Mouse (Mus musculus) spleen, adult 2 months (tissue): Measurements from ENCODE around the gene Cacna1i. TPM values are rescaled to one million over a fixed set of nuclear protein-coding genes. Genes with fewer than 3 reads are reported as not detected.

Experiments used
- DNase-seq, 2 experiments: peaks; one replicate each; pipeline versions ENCODE4 v3.0.0 to v3.0.0-alpha.2; 2012 to 2021; ENCODE audit warnings: low spot score in 2 of 2, low read depth in 1 of 2
- H3K27ac ChIP-seq: fragments of 200-500 bp; 2 replicates; pipeline ENCODE4 v1.5.1; 2012; ENCODE audit warnings: low read length, inconsistent platforms; ENCODE audit not compliant: insufficient read depth
- H3K27me3 ChIP-seq: fragments of 200-500 bp; 2 replicates; pipeline ENCODE4 v1.6.1; 2012; ENCODE audit warnings: mild to moderate bottlenecking, moderate library complexity, low read length, inconsistent platforms; ENCODE audit not compliant: control insufficient read depth, insufficient read depth
- H3K36me3 ChIP-seq: fragments of 200-500 bp; 2 replicates; pipeline ENCODE4 v1.6.1; 2012; ENCODE audit warnings: mild to moderate bottlenecking, low read length, inconsistent platforms; ENCODE audit not compliant: control insufficient read depth, insufficient read depth
- H3K4me1 ChIP-seq: fragments of 200-500 bp; 2 replicates; pipeline ENCODE4 v1.6.1; 2011; ENCODE audit warnings: inconsistent platforms; ENCODE audit not compliant: control insufficient read depth, insufficient read depth, insufficient read length
- H3K4me3 ChIP-seq: fragments of 200-500 bp; 2 replicates; pipeline ENCODE4 v1.5.1; 2011; ENCODE audit warnings: mild to moderate bottlenecking, inconsistent platforms; ENCODE audit not compliant: insufficient read depth, insufficient read length; ENCODE audit errors: extremely low read depth
- CTCF ChIP-seq: fragments of 200-500 bp; IDR thresholded peaks from 2 replicates; pipeline ENCODE4 v1.5.1; 2011; ENCODE audit warnings: mild to moderate bottlenecking, inconsistent platforms; ENCODE audit not compliant: insufficient read depth, insufficient read length, insufficient replicate concordance; ENCODE audit errors: extremely low read depth
- POLR2A ChIP-seq: fragments of 200-500 bp; IDR thresholded peaks from 2 replicates; pipeline ENCODE4 v1.6.1; 2011; ENCODE audit warnings: low read depth, low read length, inconsistent platforms
- WGBS: fragments of 180-500 bp; shearing (Covaris S2); methylation state at CpG from one replicate; pipeline ENCODE4 v1.1.7; 2018; 5-methylcytosine and 5-hydroxymethylcytosine counted together
- polyA plus RNA-seq: library from polyadenylated mRNA; depleted of rRNA; stranded (reverse); fragments of >200 nt; gene quantifications from 2 replicates; pipeline ENCODE4 v1.2.3, GENCODE M21; 2012

Gene Cacna1i
- polyA plus RNA-seq, 1 experiment, result 18.9 TPM

DNA sequence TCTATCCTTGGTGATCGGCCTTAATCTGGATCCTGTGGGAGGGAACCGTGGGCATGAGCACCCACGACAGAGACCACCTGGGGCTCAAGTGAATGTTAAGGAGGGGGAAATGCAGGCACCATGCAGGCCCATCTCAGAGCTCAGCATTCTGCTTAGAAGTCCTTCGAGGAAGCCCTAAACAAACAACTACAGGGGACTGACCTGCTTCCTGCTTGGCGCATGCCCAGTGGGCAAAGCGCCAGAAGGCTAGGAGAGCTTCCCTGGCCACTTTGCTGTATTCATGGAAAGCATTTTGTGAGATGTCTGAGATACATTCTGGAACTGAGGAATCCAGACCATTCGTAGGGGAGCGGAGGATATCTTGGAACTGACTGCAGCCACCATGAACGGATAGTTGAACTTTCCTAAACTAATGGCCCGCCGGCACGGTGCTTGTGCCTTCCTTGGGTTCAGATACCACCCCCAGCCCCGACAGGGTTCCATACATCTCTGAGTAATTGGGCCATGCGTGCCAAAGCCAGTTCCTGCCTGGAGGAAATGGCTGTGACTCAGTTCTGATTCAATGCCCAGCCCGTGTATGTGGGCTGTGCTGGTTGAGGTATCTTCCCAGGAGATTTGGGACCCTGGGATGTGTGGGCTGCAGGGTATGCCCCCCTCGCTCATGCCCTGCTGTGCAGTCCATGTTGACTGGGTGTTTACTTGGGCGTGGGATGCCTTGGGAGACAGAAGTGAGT, 127.1 kb downstream of the Cacna1i start:
- 75% methylated on average over 17 of the region's 17 CpGs for WGBS
- no peak overlapping the region for H3K27ac ChIP-seq
- H3K27me3 ChIP-seq, result no peaks in the 10 kb centered on the region
- no peak for TF ChIP-seq CTCF
- no peak for TF ChIP-seq POLR2A
- no peaks in the 10 kb centered on the region for H3K4me1 ChIP-seq
- no peak for DNase-seq
- H3K36me3 ChIP-seq, result no peaks in the 10 kb centered on the region
- no peak overlapping the region for H3K4me3 ChIP-seq

DNA sequence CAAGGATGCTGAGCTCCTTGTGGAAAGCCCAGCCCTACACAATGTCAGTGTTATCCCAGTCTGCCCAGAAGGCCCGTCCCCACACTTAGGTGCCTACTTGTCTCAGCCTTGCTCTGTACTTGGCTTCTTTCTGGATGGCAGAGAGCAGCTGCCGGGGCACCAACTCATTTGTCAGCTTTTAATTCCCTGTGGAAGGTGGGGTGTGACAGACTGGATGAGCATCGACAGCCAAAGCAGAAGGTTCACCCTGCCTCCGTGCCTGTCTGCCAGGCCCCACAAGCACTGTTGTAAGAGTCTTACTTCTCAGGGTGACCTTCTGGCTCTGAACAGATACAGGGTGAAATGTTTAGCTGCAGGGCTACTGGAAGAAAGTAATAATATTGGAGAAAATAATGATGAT, 128.1 kb downstream of the Cacna1i start:
- Histone ChIP-seq H3K4me1 (no peaks in the 10 kb centered on the region), H3K4me3 (no peak overlapping the region), H3K36me3 (no peaks in the 10 kb centered on the region), H3K27ac (no peak overlapping the region), H3K27me3 (no peaks in the 10 kb centered on the region)
- no peak for DNase-seq
- 90% methylated on average over 4 of the region's 4 CpGs for WGBS
- TF ChIP-seq CTCF (no peak), POLR2A (no peak)

DNA sequence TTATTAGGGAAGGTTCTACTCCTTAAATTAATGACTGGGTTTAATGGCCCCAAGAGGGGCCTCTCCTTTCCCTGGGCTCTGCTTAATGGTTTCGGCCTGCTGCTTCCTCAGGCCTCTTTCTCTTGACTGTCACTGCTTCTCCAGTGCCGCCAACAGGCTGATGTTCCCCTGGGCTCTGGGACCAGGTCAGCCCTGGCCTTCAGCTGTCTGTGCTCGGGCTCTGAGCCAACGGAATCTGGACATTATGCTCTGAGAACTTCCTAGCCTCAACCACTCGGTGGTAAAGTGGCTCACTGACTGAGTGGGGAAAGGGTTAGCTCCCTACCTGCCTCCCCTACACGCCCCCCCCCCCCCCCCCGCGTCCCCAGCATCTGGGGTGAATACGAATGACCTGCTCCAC, 130.0 kb downstream of the Cacna1i start:
- no peak overlapping the region for H3K27ac ChIP-seq
- no peaks in the 10 kb centered on the region for H3K4me1 ChIP-seq
- no peaks in the 10 kb centered on the region for H3K36me3 ChIP-seq
- no peak overlapping the region for H3K4me3 ChIP-seq
- no peak for DNase-seq
- no peaks in the 10 kb centered on the region for H3K27me3 ChIP-seq
- TF ChIP-seq CTCF (no peak), POLR2A (no peak)
- 80% methylated on average over 9 of the region's 9 CpGs for WGBS

DNA sequence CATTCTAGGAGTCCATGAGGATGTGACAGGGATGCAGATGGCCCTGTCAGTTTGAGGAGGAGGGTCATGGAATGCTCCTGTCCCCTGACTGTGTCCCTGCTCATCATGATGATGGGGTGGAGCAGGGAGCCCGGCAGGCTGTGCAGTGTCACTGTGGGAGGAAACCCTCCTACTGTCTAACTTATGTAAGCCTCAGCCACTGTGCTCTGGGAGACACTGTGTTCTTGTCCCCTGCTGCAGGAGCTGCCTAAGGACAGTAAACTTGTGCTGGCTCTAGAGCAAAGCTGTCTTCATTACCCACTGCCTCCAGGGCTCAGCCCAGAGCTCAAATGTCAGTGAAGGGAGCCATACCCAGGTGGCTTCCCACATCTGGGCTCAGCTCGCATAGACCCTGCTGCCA, 131.1 kb downstream of the Cacna1i start:
- Histone ChIP-seq H3K27ac (no peak overlapping the region), H3K27me3 (no peaks in the 10 kb centered on the region), H3K36me3 (no peaks in the 10 kb centered on the region), H3K4me1 (no peaks in the 10 kb centered on the region), H3K4me3 (no peak overlapping the region)
- WGBS, result 60% methylated on average over 2 of the region's 2 CpGs
- TF ChIP-seq CTCF (no peak), POLR2A (no peak)
- no peak for DNase-seq

DNA sequence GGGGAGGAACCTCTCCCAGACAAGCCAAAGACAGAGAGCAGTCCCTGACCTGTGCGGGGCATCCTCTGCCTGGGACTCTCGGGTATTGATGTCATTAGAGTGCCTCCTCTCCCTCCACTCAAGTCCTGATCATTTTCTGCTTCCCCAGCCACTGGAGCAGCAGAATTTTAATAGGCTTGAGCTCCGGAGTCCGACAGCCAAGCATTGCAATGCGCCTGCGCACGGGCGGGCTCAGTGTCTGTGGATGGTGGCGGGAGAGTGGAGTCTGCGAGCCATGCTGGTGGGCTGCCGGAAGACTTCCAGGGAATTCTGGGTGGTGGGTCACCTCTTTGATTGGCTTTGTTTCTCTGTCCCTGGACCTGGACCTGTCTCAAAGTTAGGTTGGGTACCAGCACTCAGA, 143.3 kb downstream of the Cacna1i start:
- Histone ChIP-seq H3K4me1 (no peaks in the 10 kb centered on the region), H3K27me3 (no peaks in the 10 kb centered on the region), H3K27ac (no peak overlapping the region), H3K36me3 (no peaks in the 10 kb centered on the region), H3K4me3 (no peak overlapping the region)
- DNase-seq, result no peak
- TF ChIP-seq POLR2A, result no peak
- TF ChIP-seq CTCF, result no peak
- WGBS, result 87% methylated on average over 11 of the region's 11 CpGs

DNA sequence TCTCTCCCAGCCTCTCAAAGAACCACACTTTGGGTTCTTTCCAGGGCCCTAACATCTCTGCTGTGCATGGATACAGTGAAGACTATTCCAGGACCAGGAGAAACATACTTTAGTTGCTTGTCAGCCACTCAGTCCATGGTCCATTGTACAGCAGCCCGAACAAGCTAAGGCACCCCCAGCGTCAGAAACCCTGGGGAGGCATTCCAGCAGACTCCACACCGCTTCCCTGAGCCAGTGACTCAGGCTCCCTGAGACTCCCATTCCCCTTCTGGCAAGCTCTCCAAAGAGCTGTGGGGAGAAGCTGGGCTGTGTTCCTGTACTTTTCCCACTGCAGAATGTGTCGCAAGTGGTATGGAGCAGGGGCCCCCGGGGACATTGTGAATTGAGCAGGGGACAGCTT, 149.9 kb downstream of the Cacna1i start:
- 90% methylated on average over 5 of the region's 5 CpGs for WGBS
- Histone ChIP-seq H3K4me3 (no peak overlapping the region), H3K27ac (no peak overlapping the region), H3K27me3 (no peaks in the 10 kb centered on the region), H3K36me3 (no peaks in the 10 kb centered on the region), H3K4me1 (no peaks in the 10 kb centered on the region)
- DNase-seq, result no peak
- TF ChIP-seq CTCF (no peak), POLR2A (no peak)

GRCm38 (mm10) chr15:80437996-80438395, 151.0 kb downstream of the Cacna1i start:
- no peak for DNase-seq
- TF ChIP-seq CTCF (no peak), POLR2A (no peak)
- WGBS, result 92% methylated on average over 9 of the region's 9 CpGs
- no peaks in the 10 kb centered on the region for H3K27me3 ChIP-seq
- H3K36me3 ChIP-seq, result no peaks in the 10 kb centered on the region
- no peak overlapping the region for H3K27ac ChIP-seq
- H3K4me3 ChIP-seq, result no peak overlapping the region
- H3K4me1 ChIP-seq, result no peaks in the 10 kb centered on the region
